Mouse (Mus musculus) spleen, postnatal 10 days (tissue): ENCODE results near the gene Timm44.
A peak's percentile ranks its signal among the peaks of the same experiment; 100 is the strongest.
"Not testable (repeated sequence)": the region's sequence is repeated elsewhere in the genome, so short reads cannot be mapped to it uniquely, and the experiment has no call there.

Experiments
- DNase-seq, 2 experiments: peaks; one replicate each; pipeline ENCODE4 v3.0.0; 2021 to 2022; ENCODE audit warnings: low spot score in 2 of 2

Timm44 gene

DNA sequence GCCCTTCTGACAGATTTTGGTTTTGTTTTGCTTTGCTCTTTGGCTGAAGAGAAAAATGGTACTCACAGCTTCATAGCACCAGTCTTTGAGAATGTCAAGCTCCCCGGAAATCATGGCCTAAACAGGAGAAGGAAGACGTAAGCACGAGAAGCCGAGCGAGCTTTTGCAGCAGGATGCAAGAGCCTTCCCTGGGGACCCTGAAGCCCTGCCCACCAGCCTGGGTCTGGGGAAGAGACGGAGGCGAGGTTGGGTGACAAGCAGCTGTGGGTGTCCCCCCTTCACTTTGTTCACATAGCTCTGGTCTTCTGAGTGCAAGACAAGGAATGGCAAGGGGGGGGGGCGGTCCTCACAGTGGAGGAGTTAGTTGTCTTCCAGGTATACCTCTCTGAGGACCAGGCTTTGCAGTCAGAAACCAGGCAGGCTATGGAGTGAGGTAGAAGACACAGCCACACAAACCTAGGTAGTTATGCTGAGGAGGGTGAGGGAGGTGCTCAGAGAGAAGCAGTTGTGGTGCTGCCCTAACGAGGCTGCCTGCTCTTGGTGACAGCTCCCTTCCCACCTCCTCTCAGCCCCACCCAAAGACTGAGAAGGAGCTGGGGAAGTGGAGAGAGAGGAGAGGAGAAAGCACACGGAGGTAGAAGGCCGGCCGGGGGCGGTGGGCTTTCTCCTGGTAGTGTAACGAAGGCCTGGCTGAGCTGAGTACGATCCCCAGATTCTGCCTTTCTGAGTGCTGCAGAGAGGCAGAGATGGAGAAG is 10.4 kb downstream of the Timm44 start:
- no peak for DNase-seq

DNA sequence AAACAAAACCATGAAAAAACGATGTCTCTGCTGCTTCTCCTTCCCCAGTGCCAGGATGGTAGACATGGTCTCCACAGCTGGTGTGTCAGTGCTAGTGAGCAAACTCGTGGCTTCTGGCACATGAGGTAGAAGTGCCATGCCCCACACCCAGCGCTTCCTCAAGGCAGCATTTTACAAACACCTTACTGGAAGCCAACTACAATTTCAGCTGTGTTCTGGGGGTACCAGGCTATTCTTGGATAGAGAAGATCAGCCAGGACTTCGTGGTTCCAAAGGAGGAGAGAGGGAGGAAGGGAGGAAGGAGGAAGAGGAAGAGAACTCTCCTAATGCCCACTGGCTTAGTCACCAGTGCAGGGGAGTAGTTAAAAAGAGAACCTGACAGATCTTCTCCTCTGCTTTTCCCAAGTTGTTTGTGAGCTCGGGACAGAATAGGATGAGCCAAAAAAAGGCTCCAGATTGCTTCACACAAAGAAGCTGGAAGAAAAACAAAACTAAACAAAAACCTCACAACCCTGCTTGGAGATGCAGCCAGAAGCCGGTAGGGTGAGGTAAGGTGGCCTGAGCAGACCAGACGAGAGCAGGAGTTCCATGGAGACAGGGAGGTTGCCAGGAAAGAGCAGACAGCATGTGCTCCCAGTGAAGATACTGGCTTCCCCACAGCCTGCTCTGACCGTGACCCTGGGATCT is 12.5 kb downstream of the Timm44 start:
- DNase-seq, result no peak

DNA sequence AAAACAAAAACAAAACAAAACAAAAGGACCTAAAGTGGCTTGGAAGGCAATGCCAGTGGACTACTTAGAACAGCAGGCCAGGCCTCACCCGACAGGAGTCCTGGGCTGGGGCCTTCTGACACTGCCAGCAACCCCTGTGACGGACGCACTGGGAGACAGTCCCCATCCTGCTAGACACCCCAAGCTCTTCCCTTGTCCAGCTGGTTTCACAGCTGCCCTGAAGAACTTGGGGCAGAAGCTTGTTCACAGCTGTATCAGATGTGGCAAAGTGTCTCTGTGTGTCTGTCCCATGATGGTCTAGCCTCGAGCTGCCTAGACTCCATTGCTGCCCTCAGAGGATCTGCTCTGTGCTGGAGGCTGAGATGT is 15.9 kb downstream of the Timm44 start:
- DNase-seq, result peak in 1 of 2 experiments; percentile 14

DNA sequence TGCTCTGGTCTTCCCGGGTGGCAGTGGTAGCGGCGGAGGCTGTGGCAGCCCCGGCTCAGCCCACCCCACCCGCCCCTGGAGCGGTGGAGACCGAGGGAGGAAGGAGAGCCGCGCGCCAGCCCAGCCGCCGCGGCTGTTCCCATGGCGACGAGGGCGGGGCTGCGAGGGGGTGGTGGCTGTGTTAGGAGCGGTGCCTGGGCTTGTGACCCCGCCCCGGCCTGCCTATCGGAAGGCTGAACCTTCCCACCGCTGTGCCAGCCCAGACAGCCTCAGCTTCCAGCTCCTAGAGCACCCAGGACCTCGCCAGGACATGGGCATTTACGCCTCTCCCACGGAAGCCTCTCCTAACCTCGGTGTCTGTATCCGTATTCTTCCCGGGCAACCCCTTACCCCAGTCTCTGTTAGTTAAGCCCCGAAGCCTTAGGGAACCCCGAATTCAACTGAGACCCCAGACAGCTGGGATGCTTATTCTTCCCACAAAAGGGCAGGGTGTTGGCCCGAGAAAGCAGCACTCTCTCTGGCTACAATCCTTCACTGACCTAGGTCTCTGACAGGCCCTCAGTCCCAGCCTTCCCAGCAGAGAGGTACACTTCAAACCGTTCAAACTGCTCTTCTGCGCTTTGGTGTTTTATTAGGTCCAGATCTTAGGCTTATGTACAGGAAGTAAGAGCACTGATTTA is 16.4 kb downstream of the Timm44 start, which contains the start of gene Ctxn1:
TSS of gene Ctxn1 (minus strand) at position 150 of the 680 bp plus-strand sequence.
- peak; percentile 94 to 99 for DNase-seq

DNA sequence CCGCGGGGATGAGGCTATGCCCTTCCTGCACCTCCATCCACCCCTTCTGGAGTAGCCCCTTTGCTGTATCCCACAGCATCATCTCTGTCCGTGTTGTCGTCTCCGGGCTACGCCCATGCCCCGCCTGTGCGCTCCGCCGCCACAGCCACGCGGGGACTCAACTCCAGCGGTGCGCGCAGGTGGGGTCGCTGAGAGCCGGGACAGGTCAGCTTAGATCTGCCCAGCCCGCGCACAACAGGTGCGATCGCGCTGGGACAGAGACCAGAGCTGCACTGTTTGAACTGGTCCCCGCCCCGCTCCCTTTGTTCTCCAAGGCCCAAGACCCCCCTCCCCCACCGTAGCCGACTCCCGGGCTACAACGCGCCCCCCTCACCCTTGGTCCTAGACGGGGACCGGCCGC is 17.0 kb downstream of the Timm44 start:
- peak; percentile 60 to 62 for DNase-seq

DNA sequence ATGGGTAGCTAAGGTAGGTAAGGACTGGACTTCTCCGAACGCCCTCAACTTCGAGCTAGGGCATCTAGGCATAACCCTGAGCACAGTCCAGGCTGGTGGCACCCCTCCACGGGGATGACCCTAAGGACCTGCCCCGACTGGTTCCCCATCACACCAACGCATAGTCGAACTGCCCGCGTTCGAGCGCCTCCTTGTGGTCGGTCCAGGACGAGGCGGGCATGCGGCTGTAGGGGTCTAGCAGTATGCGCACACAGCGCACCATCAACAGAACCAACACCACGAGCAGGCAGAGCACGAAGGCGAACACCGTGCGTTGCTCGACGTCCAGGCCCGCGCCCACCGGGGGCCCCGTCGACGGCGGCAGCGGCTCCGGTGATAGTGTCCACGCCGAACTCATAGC is 17.5 kb downstream of the Timm44 start:
- peak; percentile 77 to 89 for DNase-seq

DNA sequence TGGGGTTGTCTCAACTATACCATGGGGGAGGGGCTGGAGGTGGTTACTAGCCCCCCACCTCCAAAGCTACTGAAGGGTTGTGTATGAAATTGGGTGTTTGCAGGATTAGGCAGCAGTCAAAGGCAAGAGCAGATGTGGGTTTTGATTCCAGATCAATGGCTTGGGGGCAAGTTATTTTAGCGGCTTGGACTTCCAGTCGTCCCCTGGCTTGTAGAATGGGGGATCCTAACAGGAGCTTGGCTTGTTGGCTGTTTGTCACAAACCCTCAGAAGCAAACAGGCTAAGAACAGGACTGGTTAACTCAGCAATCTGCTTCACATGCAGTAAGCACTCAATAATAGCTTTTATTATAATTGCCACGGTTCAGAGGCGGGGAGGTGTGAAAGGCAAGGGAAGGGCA is 18.4 kb downstream of the Timm44 start:
- no peak for DNase-seq

DNA sequence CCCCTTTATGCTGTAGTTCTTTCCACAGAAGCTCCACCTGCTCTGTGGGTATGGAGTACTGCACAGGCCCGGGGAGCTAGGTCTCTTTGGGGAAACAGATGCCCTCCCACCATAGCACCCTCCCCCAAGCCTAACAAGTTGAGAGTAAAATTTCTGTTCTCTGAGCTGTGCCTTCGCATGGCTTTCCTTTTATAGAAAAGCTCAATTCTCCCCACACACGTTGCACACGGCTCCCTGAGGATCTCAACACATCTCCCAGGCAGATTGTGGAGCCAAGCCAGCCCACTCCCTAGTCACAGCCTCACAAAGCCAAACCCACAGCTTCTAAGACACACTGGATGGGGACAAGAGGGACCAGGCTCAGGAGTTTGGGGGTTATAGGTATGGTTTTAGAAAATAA is 18.8 kb downstream of the Timm44 start:
- no peak for DNase-seq

DNA sequence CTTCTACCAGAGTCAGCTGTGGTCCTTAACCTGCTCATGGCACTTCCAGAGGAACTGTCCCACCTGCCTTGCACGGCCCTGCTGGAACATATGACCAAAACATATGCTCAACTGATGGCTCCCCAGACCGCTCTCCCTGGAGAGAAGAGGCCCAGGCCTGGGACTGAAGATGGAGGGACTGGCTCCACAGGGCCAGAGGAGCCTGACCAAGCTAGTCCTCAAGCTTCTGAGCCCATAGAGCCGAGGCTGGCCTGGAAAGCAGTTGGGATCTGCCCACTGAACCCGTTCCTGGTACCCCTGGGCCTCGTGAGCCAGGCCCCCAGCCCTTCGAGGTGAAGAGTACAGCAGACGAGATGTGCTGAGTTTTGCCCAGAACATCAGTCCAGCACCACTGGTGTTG is 20.2 kb downstream of the Timm44 start:
- not testable (repeated sequence) for DNase-seq

DNA sequence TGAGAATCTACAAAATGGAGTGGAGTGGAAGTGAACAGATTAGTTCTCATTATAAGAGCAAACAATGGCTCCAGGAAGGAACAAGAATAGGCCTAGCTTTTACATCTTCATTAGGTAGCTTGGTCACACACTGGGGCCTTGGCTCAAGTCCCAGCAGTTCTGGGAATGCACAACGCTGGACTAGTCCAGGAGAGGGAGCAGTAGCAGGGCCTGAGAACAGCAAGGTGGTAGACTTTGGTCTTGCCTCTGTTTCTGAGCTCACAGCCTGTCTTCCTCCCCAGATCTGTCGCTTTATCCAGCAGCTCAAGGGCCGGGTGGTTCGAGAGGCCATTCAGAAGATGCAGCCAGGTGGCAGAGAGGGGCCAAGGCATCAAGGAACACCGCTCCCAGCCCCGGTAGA is 21.7 kb downstream of the Timm44 start:
- no peak for DNase-seq

DNA sequence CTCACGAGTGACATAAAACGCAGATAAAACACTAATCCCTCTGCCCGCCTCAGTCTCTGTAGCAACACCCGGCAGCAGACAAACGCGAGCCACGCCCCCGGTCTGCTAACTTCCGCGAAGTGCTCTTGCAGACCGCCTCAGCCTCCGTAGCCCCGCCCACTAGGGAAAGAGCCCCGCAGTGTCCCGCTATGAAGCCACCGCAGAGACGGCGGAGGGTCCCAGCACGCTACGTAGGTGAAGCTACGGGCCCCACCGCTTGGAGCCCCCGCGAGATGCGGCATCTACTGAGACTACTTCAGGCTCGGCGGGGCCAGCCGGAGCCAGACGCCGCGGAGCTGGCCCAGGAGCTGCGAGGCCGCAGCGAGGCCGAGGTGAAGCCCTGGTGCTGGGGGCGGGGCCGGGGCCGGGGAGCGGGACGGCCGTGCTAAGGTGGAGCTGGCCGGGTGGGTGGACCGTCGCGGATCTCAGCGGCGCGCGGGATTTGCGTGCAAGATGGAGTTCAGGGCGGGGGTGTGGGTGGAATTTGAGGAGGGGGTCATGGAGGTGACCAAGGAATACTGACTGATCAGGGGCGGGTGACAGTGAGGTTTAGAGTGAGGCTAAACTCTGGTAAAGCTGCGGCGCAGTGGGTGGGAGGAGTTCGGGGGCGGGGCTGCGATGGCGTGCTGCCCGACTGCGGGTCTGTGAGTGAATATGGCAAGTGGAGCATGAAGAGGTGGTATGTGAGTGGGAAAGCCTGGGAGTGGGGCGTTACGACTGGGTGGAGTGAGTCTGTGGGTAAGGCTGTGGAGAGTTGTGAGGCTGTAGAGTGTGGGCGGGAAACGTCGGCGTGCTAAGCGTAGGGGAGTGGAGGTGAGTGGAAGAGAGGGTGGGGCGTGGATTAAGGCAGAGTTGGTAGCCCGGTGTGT is 22.5 kb downstream of the Timm44 start, which contains the start of gene Snapc2:
TSS of gene Snapc2 (plus strand) at position 147 of the 908 bp plus-strand sequence.
- peak; percentile 97 to 99 for DNase-seq

DNA sequence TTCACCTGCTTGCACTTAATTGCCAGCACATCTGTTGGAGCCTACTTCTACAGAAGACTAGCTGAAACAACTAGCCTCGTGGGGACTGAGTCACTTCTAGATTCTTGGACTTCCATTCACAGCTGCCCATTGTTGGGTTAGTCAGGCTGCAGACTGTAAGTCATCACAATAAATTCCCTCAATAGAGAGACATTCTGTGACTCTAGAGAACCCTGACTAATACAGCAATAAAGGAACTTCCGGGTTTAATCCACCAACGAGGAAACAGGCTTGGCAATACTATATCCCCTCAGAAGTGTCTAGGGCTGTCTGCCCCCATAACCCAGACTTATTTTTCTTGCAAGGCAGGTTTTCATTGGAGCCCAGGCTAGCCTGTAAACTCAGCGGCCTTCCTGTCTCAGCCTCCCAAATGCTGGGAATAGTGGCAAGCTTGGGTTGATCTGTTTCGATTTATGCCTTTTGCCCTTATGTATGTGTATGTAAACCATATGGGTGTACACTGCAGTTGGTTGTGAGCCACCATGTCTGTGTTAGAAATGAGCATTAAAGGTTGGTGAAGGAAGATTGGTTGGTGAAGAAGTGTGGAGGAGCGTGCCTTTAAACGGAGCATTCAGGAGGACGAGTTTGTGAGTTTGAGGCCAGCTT is 23.5 kb downstream of the Timm44 start:
- no peak for DNase-seq

DNA sequence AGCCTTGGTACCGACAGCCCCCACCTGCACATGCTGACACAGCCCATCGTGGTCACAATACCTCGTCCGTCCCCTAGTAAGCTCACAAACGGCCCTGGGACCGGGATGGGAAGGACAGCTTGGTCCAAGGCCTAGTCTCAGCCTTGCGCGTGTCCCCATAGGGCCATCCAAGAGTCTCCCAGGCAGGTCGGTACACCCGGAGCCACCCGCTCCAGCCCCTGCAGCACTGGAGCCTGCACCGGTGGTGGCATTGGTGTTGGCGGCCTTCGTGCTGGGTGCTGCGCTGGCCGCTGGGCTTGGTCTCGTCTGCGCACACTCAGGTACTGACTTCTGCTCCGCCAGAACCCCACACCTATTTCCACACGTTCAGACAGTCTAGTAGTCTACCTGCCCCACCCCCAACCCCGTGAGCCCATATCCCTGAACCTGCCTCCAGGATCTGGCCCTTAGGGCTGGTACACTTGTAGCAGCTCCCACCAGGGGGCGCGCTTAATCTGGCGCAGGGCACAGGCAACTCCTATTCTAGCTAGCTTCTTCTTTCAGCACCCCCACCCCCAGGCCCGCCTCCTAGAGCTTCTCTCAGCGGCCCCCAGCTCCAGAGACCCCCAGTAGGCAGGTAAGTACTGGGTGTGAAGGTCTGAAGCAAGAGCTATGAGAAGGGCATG is 25.3 kb downstream of the Timm44 start:
- peak; percentile 81 to 92 for DNase-seq

DNA sequence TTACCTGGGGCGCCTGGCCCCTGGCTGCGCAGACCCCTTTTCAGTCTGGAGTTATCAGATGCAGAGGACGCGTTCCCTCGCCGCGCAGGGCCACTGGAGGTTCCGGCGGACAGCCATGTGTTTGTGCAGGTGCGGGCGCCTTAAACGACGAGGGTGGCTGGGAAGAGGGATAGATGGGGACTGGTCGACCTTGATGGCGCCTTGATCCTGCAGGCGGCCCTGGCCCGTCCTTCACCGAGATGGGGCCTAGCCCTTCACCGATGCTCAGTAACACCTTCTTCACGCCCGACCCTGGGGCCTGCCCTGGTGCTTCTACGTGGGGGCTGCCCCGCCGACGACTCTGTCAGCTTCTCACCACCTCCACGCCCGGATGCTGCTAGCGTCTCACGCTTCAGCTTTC is 26.5 kb downstream of the Timm44 start:
- DNase-seq, result no peak

DNA sequence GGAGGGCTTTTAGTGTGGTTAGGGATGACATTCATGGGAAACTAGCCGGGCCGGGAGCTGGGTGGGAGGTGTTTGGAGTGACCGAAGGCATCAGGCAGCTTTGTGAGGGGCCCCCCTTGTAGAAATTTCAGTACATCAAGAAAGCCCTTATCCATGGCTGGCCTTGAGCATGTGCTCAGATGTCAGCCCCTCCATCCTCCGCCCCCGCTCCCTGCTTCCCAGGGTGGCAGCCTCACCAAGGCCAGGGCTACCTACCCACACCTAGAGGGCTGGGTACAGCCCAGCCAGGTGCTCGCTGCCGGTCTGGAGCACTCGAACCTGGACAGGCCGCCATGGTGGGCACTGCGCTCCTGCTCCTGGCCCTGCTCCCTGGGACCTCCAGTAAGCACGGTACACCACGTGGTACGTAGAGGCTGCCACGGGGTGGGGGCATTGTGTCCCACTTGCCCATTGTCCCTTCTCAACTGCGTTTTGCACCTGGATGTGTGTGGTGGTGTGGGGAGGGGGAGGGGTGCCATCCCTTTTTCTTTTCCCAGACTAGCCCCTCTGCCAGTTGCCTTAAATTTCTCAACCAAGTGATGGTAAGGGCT is 27.7 kb downstream of the Timm44 start, which contains the start of gene Tgfbr3l:
TSS of gene Tgfbr3l (plus strand) at position 264 of the 590 bp plus-strand sequence.
- DNase-seq, result no peak

DNA sequence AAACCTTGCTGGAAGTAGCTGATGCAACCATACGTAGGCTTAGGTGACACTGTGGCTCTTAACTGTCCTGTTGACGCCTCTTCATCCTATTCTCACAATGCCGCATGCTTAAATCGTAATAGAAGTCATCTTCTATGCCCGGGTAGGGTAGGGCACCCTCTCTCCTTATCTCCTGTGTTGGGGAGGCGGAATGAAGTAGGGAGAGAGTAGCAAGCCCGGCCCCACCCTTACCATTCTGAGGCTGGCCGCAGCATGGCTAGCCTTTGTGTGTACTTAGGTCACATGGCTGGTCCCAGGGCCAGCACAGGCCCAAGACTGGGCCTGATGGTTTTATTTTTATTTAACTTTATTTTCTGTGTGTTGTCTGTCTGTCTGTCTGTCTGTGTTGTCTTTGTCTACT is 28.5 kb downstream of the Timm44 start:
- DNase-seq, result no peak

DNA sequence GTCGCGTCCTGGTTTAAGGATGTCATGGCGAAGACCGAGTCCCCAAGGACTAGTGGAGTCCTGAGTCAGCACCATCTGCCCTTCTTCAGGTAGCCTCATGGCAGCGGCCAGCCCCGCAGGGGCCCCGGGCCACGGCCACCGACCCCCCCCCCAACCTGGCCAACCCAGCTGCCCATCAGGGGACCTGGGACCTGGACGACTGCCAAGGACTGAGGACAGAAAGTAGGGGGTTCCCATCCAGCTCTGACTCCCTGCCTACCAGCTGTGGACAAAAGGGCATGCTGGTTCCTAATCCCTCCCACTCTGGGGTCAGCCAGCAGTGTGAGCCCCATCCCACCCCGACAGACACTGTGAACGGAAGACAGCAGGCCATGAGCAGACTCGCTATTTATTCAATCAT is 30.0 kb downstream of the Timm44 start:
- no peak for DNase-seq

DNA sequence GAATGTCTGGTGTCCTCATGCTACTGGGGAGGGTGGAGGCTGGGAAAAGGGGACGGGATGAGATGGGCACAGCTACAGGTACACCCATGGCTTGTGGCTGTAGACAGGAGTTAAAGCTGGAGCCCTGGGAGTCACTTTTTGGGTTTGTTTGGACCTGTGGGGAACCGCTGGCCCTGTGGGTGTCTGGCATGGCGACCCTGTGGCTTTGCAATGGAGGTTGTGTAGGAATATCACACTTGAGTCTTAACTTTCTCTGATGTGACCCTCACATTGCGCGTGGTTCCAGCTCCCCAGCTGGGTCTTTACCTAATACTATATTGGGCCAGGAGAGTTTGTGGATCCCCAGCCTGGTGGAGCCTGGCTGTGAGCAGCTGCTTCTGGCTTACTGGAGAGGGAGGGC is 30.7 kb downstream of the Timm44 start:
- DNase-seq, result no peak

DNA sequence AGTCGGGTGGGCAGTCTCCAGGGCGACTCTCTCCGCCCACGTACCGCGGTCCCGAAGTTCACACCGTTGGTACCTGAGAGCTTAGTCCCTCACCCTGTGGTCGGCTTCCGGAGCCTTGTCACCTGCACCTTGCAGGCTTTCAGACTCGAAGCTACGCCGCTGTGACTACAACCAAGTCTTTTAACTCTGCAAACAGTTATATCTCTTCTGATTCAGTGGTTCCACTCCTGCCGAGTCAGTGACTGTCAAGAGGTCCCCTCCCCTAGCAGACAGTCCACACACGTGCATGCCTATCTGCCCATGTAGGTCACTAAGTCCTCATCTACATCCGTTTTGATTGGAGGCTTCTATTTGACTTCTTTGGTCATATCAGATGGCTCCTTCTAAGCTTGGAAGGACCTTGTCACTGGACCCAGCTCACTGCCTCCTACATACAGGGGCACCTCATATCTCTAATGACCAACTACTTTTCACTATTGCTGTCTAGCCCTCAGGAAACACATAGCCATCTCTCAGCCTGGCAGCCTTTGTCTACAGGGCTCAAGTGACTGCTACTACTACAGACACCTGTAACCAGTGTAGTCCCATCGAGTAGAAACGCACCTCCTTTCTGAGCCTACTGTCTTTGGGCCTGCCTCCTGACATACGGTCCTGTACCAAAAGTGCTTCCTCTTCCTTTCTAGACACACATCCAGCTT is 36.4 kb downstream of the Timm44 start:
- DNase-seq, result no peak
